Mouse (Mus musculus): ENCODE measurements at regions not wholly inside any gene's neighbourhood (a gene's known extent, or its start where the extent isn't known, plus 50 kb on each side); places are given as distances from the start of the nearest gene placed in this dataset.
"Not testable (repeated sequence)": the region's sequence is repeated elsewhere in the genome, so short reads cannot be mapped to it uniquely, and the experiment has no call there.

DNA sequence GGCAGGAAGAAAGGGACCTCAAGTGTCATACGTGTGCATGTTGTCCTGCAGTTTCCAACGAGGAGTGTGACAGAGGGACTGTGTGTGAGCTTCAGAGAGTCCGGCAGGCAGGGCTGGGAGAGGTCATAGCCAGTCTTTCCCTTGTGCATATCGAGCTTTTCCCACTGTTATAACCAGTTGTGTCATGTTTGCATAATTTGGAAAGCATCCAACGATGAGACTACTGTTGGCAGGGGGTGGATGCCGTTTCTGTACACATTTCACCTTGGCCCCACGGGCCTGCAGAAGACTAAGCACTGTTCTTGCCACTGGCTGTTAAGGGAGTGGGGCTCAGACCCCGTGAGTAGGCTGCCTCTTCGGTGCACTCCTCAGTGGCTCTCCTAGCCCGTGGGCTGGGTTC, 174.2 kb downstream of the Katnal1 start:
- 75% methylated on average over 10 of the region's 10 CpGs for WGBS
- no peak for TF ChIP-seq POLR2A (IDR thresholded peaks at IDR 0.05; ENCODE audit: borderline replicate concordance, control insufficient read depth, low read depth, low read length)
- Histone ChIP-seq H3K4me3 (replicated peaks; ENCODE audit: control insufficient read depth, low read depth, low read length) (no peak overlapping the region), H3K27ac (ENCODE audit: control insufficient read depth, insufficient read depth, low read depth, low read length, poor library complexity) (no peak overlapping the region), H3K4me1 (ENCODE audit: control insufficient read depth, insufficient read depth, low read length) (no peaks in the 10 kb centered on the region)

DNA sequence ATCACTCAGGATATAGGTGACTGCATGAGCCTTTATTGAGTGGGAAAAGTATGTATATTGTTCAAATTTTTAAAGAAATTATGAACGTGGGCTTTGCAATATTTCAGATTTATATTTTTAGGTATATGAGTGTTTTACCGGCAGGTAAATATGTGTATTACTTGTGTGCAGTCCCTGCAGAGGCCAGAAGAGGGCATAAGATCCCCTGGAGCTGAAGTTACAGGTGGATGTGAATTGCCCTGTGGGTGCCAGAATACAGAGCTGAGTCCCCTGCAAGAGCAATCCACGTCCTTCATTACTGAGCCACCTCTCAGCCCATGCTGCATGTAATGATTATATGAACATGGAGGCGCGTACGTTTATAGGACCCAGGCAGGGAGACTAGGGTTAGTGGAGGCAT, 174.8 kb downstream of the Katnal1 start:
- 90% methylated on average over 6 of the region's 6 CpGs for WGBS
- Histone ChIP-seq H3K4me1 (ENCODE audit: control insufficient read depth, insufficient read depth, low read length) (no peaks in the 10 kb centered on the region), H3K4me3 (replicated peaks; ENCODE audit: control insufficient read depth, low read depth, low read length) (no peak overlapping the region), H3K27ac (ENCODE audit: control insufficient read depth, insufficient read depth, low read depth, low read length, poor library complexity) (no peak overlapping the region)
- no peak for TF ChIP-seq CTCF (IDR thresholded peaks at IDR 0.05; ENCODE audit: control insufficient read depth, insufficient read depth, low read length)
- no peak for TF ChIP-seq POLR2A (IDR thresholded peaks at IDR 0.05; ENCODE audit: borderline replicate concordance, control insufficient read depth, low read depth, low read length)

DNA sequence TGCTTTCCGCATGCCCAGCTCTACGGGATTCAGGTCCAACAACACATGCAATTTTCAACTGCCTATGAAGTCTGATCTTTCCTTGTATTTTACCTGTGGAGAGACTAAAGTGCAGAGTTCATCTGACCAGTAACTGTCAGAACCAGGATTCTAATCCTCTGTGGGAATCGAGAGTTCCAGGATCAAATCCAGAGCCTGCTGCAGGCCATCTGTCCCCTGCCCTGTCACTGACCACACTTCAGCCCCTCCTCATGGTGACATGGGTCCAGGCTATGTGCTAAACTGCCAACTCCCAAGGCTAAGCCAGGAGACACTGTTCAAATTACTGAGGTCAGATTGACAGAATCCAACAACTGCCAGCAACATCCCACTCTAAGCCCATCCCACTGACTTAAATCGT, 175.7 kb downstream of the Katnal1 start:
- Histone ChIP-seq H3K4me1 (ENCODE audit: control insufficient read depth, insufficient read depth, low read length) (no peaks in the 10 kb centered on the region), H3K4me3 (replicated peaks; ENCODE audit: control insufficient read depth, low read depth, low read length) (no peak overlapping the region), H3K27ac (ENCODE audit: control insufficient read depth, insufficient read depth, low read depth, low read length, poor library complexity) (no peak overlapping the region)
- no peak for TF ChIP-seq POLR2A (IDR thresholded peaks at IDR 0.05; ENCODE audit: borderline replicate concordance, control insufficient read depth, low read depth, low read length)
- TF ChIP-seq CTCF (IDR thresholded peaks at IDR 0.05; ENCODE audit: control insufficient read depth, insufficient read depth, low read length) = no peak
- 78% methylated on average over 4 of the region's 4 CpGs for WGBS

DNA sequence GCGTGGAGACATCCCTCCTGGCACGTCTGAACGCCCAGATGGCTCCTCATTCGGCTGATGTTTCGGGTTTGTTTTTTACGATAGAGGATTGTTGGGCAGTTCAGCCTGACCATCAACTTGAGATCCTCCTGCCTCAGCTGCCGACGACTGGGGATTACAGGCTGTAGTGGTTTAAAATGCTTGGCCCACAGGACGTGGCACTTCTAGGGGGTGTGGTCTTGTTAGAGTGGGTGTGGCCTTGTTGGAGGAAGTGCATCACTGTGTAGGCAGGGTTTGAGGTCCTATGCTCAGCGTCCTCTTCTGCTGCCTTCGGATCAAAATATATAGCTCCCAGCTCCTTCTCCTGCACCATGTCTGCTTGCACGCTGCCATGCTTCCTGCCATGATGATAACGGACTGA, 177.1 kb downstream of the Katnal1 start:
- 90% methylated on average over 13 of the region's 13 CpGs for WGBS
- Histone ChIP-seq H3K27ac (ENCODE audit: control insufficient read depth, insufficient read depth, low read depth, low read length, poor library complexity) (no peak overlapping the region), H3K4me3 (replicated peaks; ENCODE audit: control insufficient read depth, low read depth, low read length) (no peak overlapping the region), H3K4me1 (ENCODE audit: control insufficient read depth, insufficient read depth, low read length) (no peaks in the 10 kb centered on the region)
- TF ChIP-seq POLR2A (IDR thresholded peaks at IDR 0.05; ENCODE audit: borderline replicate concordance, control insufficient read depth, low read depth, low read length) (no peak), CTCF (IDR thresholded peaks at IDR 0.05; ENCODE audit: control insufficient read depth, insufficient read depth, low read length) (no peak)

DNA sequence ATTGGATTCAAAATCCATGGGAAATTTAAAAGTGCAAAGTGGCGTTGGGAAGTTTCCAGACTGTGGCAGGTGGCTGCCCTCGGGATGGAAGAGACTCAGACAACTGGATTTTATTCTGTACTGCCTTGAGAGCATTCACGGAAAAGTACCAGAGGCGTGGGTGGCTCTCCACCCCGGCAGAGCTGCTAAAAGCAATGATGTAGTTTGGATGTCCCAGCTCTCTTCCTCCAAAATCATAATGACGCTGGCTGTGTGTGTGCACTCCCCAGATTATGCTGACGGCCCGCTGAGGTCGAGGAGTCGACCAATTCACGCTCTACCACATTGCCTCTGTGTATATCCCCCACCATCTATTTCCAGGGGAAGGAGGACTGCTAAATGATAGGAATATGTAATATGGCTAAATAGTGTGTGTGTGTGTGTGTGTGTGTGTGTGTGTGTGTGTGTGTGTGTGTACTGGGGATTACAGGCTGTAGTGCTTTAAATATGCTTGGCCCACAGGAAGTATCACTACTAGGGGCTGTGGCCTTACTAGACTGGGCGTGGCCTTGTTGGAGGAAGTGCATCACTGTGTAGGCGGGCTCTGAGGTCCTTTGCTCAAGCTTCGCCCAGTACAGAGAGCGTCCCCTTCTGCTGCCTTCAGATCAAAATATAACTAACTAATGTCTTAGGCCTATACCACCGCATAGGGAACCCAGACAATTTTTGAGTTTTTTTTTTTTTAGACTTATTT, 179.0 kb downstream of the Katnal1 start:
- no peak overlapping the region for H3K27ac ChIP-seq (ENCODE audit: control insufficient read depth, insufficient read depth, low read depth, low read length, poor library complexity)
- WGBS = 87% methylated on average over 16 of the region's 16 CpGs

DNA sequence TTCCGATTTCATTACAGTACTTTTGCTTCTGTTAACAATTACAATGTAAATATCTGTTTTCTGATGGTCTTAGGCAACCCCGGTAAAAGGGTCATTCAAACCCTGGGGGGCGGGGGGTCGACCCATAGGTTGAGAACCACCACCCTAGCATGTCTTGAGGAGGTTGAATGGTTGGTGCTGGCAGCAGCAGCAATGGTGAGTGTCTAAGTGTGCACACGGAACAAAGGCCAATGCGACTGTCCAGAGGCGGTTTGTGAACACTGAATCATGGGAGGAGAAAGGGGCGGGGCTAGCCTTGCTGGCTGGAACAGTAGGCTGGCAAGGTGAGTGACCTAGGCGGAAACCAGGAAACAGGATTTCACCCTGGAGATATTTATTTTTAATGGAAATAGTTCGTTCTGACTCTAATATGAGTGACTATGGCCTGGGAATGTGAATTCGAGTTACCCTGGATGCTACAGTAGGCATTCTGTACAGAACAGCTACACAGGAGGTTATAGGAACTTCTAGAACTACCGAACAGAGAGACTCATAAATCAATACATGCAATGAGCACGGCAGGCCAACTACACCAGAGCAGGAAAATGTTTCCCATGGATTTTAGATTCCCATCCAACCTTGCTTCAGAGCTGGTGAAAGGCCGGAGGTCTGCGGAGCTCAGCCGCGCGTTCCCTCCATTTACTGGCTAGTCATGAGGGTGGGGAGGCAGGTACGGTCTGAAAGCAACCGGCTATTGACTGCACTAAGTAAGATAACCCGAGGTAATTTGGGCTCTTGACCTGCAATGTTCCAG, 181.0 kb downstream of the Katnal1 start:
- TF ChIP-seq POLR2A (IDR thresholded peaks at IDR 0.05; ENCODE audit: borderline replicate concordance, control insufficient read depth, low read depth, low read length) (no peak), CTCF (IDR thresholded peaks at IDR 0.05; ENCODE audit: control insufficient read depth, insufficient read depth, low read length) (no peak)
- Histone ChIP-seq H3K4me3 (replicated peaks; ENCODE audit: control insufficient read depth, low read depth, low read length) (no peak overlapping the region), H3K4me1 (ENCODE audit: control insufficient read depth, insufficient read depth, low read length) (no peaks in the 10 kb centered on the region), H3K27ac (ENCODE audit: control insufficient read depth, insufficient read depth, low read depth, low read length, poor library complexity) (no peak overlapping the region)
- WGBS = 85% methylated on average over 21 of the region's 21 CpGs

More for the DNA sequence above, 179.0 kb downstream of the Katnal1 start:
- TF ChIP-seq CTCF (IDR thresholded peaks at IDR 0.05; ENCODE audit: control insufficient read depth, insufficient read depth, low read length) = no peak
- TF ChIP-seq POLR2A (IDR thresholded peaks at IDR 0.05; ENCODE audit: borderline replicate concordance, control insufficient read depth, low read depth, low read length) = no peak
- Histone ChIP-seq H3K4me1 (ENCODE audit: control insufficient read depth, insufficient read depth, low read length) (no peaks in the 10 kb centered on the region), H3K4me3 (replicated peaks; ENCODE audit: control insufficient read depth, low read depth, low read length) (no peak overlapping the region)

DNA sequence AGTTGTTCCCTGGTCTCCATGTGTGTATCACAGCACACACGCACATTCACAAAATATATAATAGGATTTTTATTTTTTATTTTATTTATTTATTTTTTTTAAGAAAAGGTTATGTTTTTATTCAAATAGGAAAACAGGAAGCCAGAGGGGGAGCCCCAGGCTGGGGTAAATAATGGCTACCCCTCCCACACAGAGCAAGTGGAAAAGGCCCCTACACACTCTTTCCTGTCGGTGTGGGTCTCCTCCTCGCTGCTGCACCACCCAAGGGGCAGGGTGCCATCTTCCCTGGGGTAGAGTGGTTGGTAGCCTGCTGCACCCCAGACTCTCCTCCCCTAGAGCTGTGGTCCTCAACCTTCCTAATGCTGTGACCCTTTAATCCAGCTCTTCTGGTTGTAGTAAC, 181.6 kb downstream of the Katnal1 start:
- TF ChIP-seq POLR2A (IDR thresholded peaks at IDR 0.05; ENCODE audit: borderline replicate concordance, control insufficient read depth, low read depth, low read length) = no peak
- no peak for TF ChIP-seq CTCF (IDR thresholded peaks at IDR 0.05; ENCODE audit: control insufficient read depth, insufficient read depth, low read length)
- Histone ChIP-seq H3K4me1 (ENCODE audit: control insufficient read depth, insufficient read depth, low read length) (no peaks in the 10 kb centered on the region), H3K27ac (ENCODE audit: control insufficient read depth, insufficient read depth, low read depth, low read length, poor library complexity) (no peak overlapping the region), H3K4me3 (replicated peaks; ENCODE audit: control insufficient read depth, low read depth, low read length) (no peak overlapping the region)
- WGBS = 69% methylated on average over 3 of the region's 3 CpGs

DNA sequence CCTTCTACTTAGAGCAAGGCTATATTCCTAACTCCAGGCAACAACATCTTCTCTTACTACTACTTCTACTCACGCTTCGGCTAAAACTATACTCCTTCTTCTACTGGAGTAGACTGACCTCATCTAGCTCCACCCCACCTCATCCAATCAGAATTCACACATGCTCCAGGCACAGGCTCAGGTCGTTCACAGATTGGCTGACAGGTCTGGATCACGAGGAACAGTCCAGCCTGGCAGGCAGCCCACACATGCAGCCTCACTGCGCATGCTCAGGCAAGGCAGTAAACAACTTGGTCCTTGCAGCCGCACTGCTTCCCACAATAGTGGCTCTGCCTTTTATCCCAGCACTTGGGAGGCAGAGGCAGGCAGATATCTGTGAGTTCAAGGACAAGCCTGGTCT, 182.4 kb downstream of the Katnal1 start:
- not testable (repeated sequence) for H3K27ac ChIP-seq (ENCODE audit: control insufficient read depth, insufficient read depth, low read depth, low read length, poor library complexity); H3K4me3 ChIP-seq (replicated peaks; ENCODE audit: control insufficient read depth, low read depth, low read length); H3K4me1 ChIP-seq (ENCODE audit: control insufficient read depth, insufficient read depth, low read length)
- WGBS = 46% methylated on average over 6 of the region's 6 CpGs
